Mouse (Mus musculus) megakaryocyte, embryonic 14.5 days (primary cell): ENCODE data around the gene Armc3. TPM values are rescaled to one million over a fixed set of nuclear protein-coding genes. Genes with fewer than 3 reads are reported as not detected.

Experiments used
- H3K27me3 ChIP-seq: replicated peaks from 2 replicates; pipeline ENCODE3; 2012; ENCODE audit warnings: inconsistent platforms
- H3K36me3 ChIP-seq: replicated peaks from 2 replicates; pipeline ENCODE3; 2012; ENCODE audit warnings: low read length, inconsistent platforms, mixed read lengths
- H3K4me1 ChIP-seq: 2 replicates; pipeline ENCODE4 v1.6.1; 2012; ENCODE audit warnings: inconsistent platforms
- H3K4me3 ChIP-seq: replicated peaks from 2 replicates; pipeline ENCODE3; 2012; ENCODE audit warnings: moderate library complexity, mild to moderate bottlenecking, inconsistent platforms
- H3K9me3 ChIP-seq: 2 replicates; pipeline ENCODE4 v1.6.1; 2012; ENCODE audit warnings: inconsistent platforms
- FLI1 ChIP-seq: IDR thresholded peaks from 2 replicates; pipeline ENCODE4 v1.6.1; 2012; ENCODE audit warnings: low read length, inconsistent platforms, mixed read lengths
- GATA1 ChIP-seq: IDR thresholded peaks from 3 replicates; pipeline ENCODE4 v1.6.1; 2012; ENCODE audit warnings: mixed read lengths, low read length, inconsistent platforms, borderline replicate concordance
- polyA plus RNA-seq: library from polyadenylated mRNA; stranded (reverse); fragments of >175 nt; gene quantifications from 2 replicates; pipeline ENCODE4 v1.2.3, GENCODE M21; 2012; ENCODE audit warnings: low replicate concordance; ENCODE audit not compliant: insufficient read depth

Gene Armc3
- polyA plus RNA-seq, result not detected in 2 replicates

DNA sequence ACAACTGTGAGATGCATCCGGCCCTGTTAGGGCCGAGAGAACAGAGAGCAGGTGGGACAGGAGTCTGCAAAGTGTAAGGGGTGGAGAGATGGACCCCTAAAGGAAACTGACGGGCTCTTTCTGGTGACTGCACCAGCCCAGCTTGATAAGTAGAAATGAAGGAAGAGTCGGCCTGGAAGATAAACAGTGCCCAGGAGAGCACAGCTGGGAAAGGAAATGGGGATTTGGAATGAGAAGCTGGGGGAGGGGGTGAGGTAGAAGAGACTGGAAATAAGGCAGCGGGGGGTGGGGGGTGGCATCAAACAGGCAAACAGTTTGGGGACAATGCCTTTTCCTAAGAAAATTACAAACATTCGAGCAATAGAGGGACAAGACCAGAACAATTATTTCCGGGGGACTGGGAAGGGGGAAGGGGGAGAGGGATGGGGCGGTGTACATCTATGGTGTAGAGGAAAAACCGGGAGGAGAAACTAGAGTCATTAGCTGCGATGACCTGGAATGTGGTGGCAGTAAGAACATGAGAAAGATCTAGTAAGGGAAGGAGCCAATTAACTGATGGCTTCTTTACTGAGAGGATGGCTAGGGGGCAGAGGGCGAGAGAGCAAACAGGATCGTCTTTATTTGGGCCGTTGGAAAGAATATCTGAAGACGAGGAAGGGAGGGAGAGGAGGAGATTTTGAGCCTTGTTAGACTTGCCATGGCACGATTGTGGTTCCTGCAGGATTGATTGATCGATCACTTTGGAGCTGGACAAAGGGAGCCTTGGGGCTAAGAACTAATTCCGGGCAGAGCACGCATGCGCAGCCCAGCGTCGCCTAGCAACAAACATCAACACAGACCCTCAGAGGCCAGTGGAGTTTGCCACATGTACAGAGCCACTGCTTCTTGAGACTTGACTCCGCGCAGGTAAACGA is at the start of gene Armc3:
Gene Armc3, plus strand, starts transcription at position 851 of the 914 bp plus-strand sequence.
- Histone ChIP-seq H3K4me3 (peak within 1 kb of the TSS; percentile 64), H3K9me3 (no peaks in the 10 kb centered on the region), H3K27me3 (no peaks in the 10 kb centered on the region), H3K4me1 (peaks cover 43% of the 10 kb centered on the region), H3K36me3 (no peaks in the 10 kb centered on the region)
- TF ChIP-seq FLI1, result no peak
- TF ChIP-seq GATA1, result no peak

- TF ChIP-seq GATA1, result no peak
- no peak for TF ChIP-seq FLI1
- Histone ChIP-seq H3K36me3 (no peaks in the 10 kb centered on the region), H3K9me3 (no peaks in the 10 kb centered on the region), H3K4me1 (peaks cover 20% of the 10 kb centered on the region), H3K27me3 (peaks cover 10% of the 10 kb centered on the region), H3K4me3 (no peak overlapping the region)
Observed at GRCm38 (mm10) chr2:19152687-19153086, 46.4 kb upstream of the Armc3 start.

DNA sequence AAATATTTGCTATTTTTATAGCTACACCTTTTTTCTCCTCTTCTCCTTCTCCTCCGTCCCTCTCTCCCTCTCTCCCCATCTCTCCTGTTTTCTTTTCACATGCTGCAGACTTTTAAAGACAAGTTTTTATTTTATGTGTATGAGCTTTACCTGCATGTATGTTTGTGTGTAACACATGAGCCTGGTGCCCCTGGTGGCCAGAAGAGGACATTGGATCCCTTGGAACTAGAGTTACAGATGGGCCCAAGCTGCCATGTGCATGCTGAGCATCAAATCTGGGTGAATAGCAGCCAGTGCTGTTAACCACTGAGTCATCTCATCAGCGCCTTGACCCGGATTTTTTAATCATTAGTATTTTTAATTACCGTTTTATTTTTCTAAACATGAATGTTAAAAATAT is 42.9 kb upstream of the Armc3 start:
- H3K4me1 ChIP-seq, result peaks cover 7% of the 10 kb centered on the region
- TF ChIP-seq GATA1 (no peak), FLI1 (no peak)
- H3K27me3 ChIP-seq, result peaks cover 2% of the 10 kb centered on the region
- no peak overlapping the region for H3K4me3 ChIP-seq
- no peaks in the 10 kb centered on the region for H3K36me3 ChIP-seq
- no peaks in the 10 kb centered on the region for H3K9me3 ChIP-seq

GRCm38 (mm10) chr2:19159539-19159938 is 39.6 kb upstream of the Armc3 start:
- H3K36me3 ChIP-seq, result no peaks in the 10 kb centered on the region
- H3K27me3 ChIP-seq, result no peaks in the 10 kb centered on the region
- peaks cover 15% of the 10 kb centered on the region for H3K4me1 ChIP-seq
- no peaks in the 10 kb centered on the region for H3K9me3 ChIP-seq
- H3K4me3 ChIP-seq, result no peak overlapping the region
- TF ChIP-seq FLI1 (no peak), GATA1 (no peak)

DNA sequence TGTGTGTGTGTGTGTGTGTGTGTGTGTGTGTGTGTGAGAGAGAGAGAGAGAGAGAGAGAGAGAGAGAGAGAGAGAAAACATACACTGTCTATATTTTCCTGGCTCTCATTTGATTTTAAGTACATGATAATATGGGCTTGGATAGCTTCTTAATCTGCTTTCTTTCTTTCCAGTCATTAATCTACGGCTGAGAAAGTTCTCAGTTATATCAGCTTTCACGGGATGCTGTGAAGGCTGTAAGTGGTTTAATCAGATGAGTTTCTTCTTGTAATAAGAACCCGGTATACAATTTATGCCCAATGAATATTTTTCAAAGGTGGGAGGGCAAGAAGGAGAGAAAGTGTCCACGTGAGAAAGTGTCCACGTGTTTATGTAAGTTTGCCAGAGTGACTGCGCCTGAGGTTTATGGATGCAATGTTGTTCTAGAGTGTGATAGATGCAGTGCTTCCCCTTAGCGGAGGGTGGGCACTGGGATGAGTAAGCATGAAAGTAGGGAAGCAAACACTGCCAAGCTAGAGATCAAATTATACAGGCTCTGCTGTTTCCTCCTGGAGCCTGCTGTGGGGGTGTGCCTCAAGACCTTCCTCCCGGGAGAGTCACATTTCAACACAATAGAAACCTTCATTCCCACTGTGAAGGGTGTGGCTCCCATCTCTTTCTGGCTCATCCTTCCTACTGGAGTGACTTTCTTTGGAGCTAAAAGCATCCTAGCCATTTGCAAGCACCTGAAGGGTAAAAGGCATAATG is 38.6 kb upstream of the Armc3 start:
- peaks cover 15% of the 10 kb centered on the region for H3K4me1 ChIP-seq
- TF ChIP-seq GATA1 (no peak), FLI1 (no peak)
- no peaks in the 10 kb centered on the region for H3K36me3 ChIP-seq
- H3K27me3 ChIP-seq, result no peaks in the 10 kb centered on the region
- H3K9me3 ChIP-seq, result no peaks in the 10 kb centered on the region
- no peak overlapping the region for H3K4me3 ChIP-seq

DNA sequence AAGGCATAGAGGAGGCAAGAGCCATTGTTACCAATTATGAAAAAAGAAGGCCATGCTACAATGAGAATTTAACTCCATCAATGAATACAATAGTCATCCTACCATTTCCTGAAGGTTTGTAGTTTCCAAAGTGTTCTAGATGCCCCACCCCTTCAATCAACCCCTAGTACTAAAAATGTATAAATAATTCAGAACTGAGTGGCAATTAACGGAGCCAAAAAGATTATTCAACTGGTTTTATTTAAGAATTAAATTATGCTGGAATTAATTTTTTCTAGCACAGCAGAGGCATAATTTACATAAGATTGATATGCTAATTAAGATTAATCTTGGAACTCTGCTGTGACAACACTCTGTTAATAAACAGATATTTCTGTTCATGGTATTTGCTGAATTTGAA is 34.9 kb upstream of the Armc3 start:
- H3K27me3 ChIP-seq, result no peaks in the 10 kb centered on the region
- H3K9me3 ChIP-seq, result no peaks in the 10 kb centered on the region
- TF ChIP-seq GATA1 (no peak), FLI1 (no peak)
- H3K36me3 ChIP-seq, result no peaks in the 10 kb centered on the region
- no peak overlapping the region for H3K4me3 ChIP-seq
- H3K4me1 ChIP-seq, result peaks cover 15% of the 10 kb centered on the region

- H3K27me3 ChIP-seq, result no peaks in the 10 kb centered on the region
- no peak for TF ChIP-seq FLI1
- no peak for TF ChIP-seq GATA1
- H3K4me1 ChIP-seq, result no peaks in the 10 kb centered on the region
- H3K4me3 ChIP-seq, result no peak overlapping the region
- peaks cover 6% of the 10 kb centered on the region; the same call in 1 of the 2 replicates for H3K9me3 ChIP-seq
- no peaks in the 10 kb centered on the region for H3K36me3 ChIP-seq
Observed at GRCm38 (mm10) chr2:19176827-19177236, 22.3 kb upstream of the Armc3 start.

- Histone ChIP-seq H3K9me3 (no peaks in the 10 kb centered on the region), H3K36me3 (no peaks in the 10 kb centered on the region), H3K4me3 (peak overlapping the region; percentile 64), H3K4me1 (peaks cover 43% of the 10 kb centered on the region), H3K27me3 (no peaks in the 10 kb centered on the region)
- TF ChIP-seq FLI1, result no peak
- no peak for TF ChIP-seq GATA1
Observed at GRCm38 (mm10) chr2:19199366-19199853, 308 bp downstream of the Armc3 start.

- Histone ChIP-seq H3K4me1 (peaks cover 43% of the 10 kb centered on the region), H3K9me3 (no peaks in the 10 kb centered on the region), H3K27me3 (no peaks in the 10 kb centered on the region), H3K4me3 (no peak overlapping the region), H3K36me3 (no peaks in the 10 kb centered on the region)
- no peak for TF ChIP-seq FLI1
- no peak for TF ChIP-seq GATA1
Observed at GRCm38 (mm10) chr2:19200112-19200511, 1.0 kb downstream of the Armc3 start.

GRCm38 (mm10) chr2:19201682-19202081 is 2.6 kb downstream of the Armc3 start:
- no peaks in the 10 kb centered on the region for H3K9me3 ChIP-seq
- no peak overlapping the region for H3K4me3 ChIP-seq
- H3K4me1 ChIP-seq, result peaks cover 42% of the 10 kb centered on the region
- TF ChIP-seq GATA1 (no peak), FLI1 (no peak)
- H3K27me3 ChIP-seq, result no peaks in the 10 kb centered on the region
- H3K36me3 ChIP-seq, result no peaks in the 10 kb centered on the region
